Mouse (Mus musculus): Measurements from ENCODE around the gene Cntnap1. TPM values are rescaled to one million over a fixed set of nuclear protein-coding genes. Genes with fewer than 3 reads are reported as not detected.
A peak's percentile ranks its signal among the peaks of the same experiment; 100 is the strongest.
"Not testable (repeated sequence)": the region's sequence is repeated elsewhere in the genome, so short reads cannot be mapped to it uniquely, and the experiment has no call there.

Cntnap1 gene
- 1.1 and 1.2 TPM in 2 replicates for polyA plus RNA-seq (2015; fragmentation: Nextera tagmentation; extraction: Ambion mirVana)

DNA sequence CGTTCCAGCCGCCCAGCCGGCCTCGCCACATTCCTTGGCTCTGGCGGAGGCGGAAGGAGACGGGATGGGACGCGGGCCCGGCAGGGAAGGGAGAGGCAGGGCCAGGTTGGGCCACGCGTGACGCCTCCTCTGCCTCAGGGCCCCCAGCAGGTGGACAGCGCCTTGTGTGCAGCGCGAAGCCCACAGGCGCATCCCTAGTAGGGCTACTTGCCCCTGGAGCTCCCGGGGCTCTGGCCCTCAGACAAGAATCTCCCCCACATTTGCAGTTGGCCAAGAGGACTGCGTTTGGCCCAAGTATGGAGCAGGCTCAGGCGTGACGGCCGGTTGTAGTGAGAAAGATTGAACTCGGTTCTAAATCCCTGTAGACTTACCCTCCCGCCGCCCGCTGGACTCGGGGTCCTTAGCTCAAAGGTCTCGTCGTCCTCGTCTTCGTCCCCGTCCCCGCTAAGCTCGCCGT is at the start of gene Cntnap1:
Gene Cntnap1, plus strand, starts transcription at position 170 of the 457 bp plus-strand sequence.
- WGBS = under 1% methylated on average over 35 of the region's 35 CpGs
- peaks cover 24% of the 10 kb centered on the region for H3K36me3 ChIP-seq (ENCODE audit: control insufficient read depth, insufficient read depth, low read length)
- peak within 1 kb of the TSS; percentile 68 for H3K9ac ChIP-seq (ENCODE audit: low read length)
- H3K4me2 ChIP-seq (ENCODE audit: low read depth, low read length) = peak within 1 kb of the TSS; percentile 97
- ATAC-seq (ENCODE audit: low read depth) = no peak
- peaks cover 57% of the 10 kb centered on the region for H3K4me1 ChIP-seq (replicated peaks; ENCODE audit: control insufficient read depth, insufficient read depth, low read length)
- peak within 1 kb of the TSS; percentile 76 for H3K27ac ChIP-seq (ENCODE audit: low read length)
- peaks cover 13% of the 10 kb centered on the region for H3K27me3 ChIP-seq (ENCODE audit: control insufficient read depth, insufficient read depth, low read depth, low read length)
- H3K4me3 ChIP-seq (ENCODE audit: low read length) = peak within 1 kb of the TSS; percentile 55
- H3K9me3 ChIP-seq (ENCODE audit: control insufficient read depth, low read length) = no peaks in the 10 kb centered on the region

DNA sequence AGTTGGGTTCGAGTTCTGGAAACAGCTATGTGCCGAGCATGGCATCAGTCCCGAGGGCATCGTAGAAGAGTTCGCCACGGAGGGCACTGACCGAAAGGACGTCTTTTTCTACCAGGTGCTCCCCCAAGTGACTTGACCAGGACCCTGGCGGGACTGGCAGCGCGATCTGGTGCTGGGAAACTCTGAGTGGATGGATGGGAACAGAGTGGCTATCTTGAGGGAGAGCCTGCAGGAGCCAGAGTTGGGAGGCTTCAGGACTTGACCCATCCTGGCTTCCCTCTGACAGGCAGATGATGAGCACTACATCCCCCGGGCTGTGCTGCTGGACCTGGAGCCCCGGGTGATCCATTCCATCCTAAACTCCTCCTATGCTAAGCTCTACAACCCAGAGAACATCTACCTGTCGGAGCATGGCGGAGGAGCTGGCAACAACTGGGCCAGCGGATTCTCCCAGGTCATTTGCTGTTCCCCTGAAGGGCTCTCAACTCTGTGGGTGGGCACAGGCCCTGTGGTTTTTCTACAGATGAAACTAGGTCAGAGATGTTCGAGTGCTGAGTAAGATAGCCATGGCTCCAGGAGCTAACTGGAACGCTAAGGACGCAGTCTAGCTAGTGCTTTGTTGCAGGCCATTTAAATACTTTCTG is 49.7 kb upstream of the Cntnap1 start:
- H3K4me2 ChIP-seq (ENCODE audit: low read depth, low read length) = peak overlapping the region; percentile 96
- peak overlapping the region; percentile 79 for H3K27ac ChIP-seq (ENCODE audit: low read length)
- no peak for ATAC-seq (ENCODE audit: low read depth)
- H3K9me3 ChIP-seq (ENCODE audit: control insufficient read depth, low read length) = no peaks in the 10 kb centered on the region
- peak overlapping the region; percentile 90 for H3K4me3 ChIP-seq (ENCODE audit: low read length)
- no peaks in the 10 kb centered on the region for H3K27me3 ChIP-seq (ENCODE audit: control insufficient read depth, insufficient read depth, low read depth, low read length)
- WGBS = 12% methylated on average over 19 of the region's 19 CpGs
- H3K9ac ChIP-seq (ENCODE audit: low read length) = peak overlapping the region; percentile 84
- H3K4me1 ChIP-seq (replicated peaks; ENCODE audit: control insufficient read depth, insufficient read depth, low read length) = peaks cover 19% of the 10 kb centered on the region
- peaks cover 16% of the 10 kb centered on the region for H3K36me3 ChIP-seq (ENCODE audit: control insufficient read depth, insufficient read depth, low read length)

DNA sequence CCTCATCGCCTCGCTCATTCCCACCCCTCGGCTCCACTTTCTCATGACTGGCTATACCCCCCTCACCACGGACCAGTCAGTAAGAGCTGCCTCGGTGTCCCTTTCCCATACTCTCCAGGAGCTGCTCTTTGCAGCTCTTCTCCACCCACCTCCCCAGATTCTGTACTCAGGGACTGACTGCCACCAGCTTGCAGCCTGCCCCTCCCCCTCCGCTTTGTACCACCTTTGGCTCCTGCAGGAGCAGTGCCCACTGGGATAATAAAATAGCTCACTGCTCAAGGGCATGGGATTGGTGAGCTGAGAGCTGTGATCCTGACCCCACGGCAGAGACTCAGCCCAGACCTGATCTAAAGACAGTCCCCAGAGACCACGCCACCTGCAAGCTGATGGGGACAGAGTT is 45.8 kb upstream of the Cntnap1 start:
- WGBS = 96% methylated on average over 8 of the region's 8 CpGs
- not testable (repeated sequence) for H3K9ac ChIP-seq (ENCODE audit: low read length); H3K4me2 ChIP-seq (ENCODE audit: low read depth, low read length); H3K4me3 ChIP-seq (ENCODE audit: low read length); H3K4me1 ChIP-seq (replicated peaks; ENCODE audit: control insufficient read depth, insufficient read depth, low read length); H3K9me3 ChIP-seq (ENCODE audit: control insufficient read depth, low read length); H3K27ac ChIP-seq (ENCODE audit: low read length); ATAC-seq (ENCODE audit: low read depth); H3K27me3 ChIP-seq (ENCODE audit: control insufficient read depth, insufficient read depth, low read depth, low read length)
- H3K36me3 ChIP-seq (ENCODE audit: control insufficient read depth, insufficient read depth, low read length) = peaks cover 24% of the 10 kb centered on the region

DNA sequence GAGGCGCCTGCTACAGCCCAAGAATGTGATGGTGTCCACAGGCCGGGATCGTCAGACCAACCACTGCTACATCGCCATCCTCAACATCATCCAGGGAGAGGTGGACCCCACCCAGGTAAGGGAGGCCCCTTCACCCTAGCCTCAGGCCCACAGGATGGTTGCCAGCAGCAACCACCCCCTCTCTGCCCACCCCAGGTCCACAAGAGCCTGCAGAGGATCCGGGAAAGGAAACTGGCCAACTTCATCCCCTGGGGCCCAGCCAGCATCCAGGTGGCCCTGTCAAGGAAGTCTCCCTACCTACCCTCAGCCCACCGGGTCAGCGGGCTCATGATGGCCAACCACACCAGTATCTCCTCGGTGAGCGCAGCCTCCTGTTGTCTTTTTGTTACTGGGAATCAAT is 45.3 kb upstream of the Cntnap1 start:
- H3K4me2 ChIP-seq (ENCODE audit: low read depth, low read length); H3K4me1 ChIP-seq (replicated peaks; ENCODE audit: control insufficient read depth, insufficient read depth, low read length); H3K27me3 ChIP-seq (ENCODE audit: control insufficient read depth, insufficient read depth, low read depth, low read length); H3K9ac ChIP-seq (ENCODE audit: low read length); H3K4me3 ChIP-seq (ENCODE audit: low read length); H3K27ac ChIP-seq (ENCODE audit: low read length); ATAC-seq (ENCODE audit: low read depth); H3K9me3 ChIP-seq (ENCODE audit: control insufficient read depth, low read length): not testable (repeated sequence)
- peaks cover 24% of the 10 kb centered on the region for H3K36me3 ChIP-seq (ENCODE audit: control insufficient read depth, insufficient read depth, low read length)
- 91% methylated on average over 7 of the region's 9 CpGs for WGBS

DNA sequence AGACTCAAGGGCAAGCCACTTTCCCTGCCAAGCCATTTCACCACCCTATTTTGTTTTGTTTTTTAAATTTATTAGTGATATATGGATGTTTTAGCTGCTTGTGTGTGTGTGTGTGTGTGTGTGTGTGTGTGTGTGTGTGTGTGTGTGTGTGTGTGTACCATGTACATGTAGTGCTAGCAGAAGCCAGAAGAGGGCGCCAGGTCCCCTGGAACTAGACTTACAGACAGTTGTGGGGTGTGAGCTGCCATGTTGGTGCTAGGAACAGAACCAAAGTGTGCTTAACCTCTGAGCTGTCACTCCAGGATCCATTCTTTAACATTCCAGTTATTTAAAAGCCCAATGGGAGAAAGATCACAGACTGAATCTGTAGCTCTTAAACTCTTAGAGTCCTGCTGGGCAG is 43.2 kb upstream of the Cntnap1 start:
- H3K36me3 ChIP-seq (ENCODE audit: control insufficient read depth, insufficient read depth, low read length) = peaks cover 24% of the 10 kb centered on the region
- H3K4me3 ChIP-seq (ENCODE audit: low read length) = no peak overlapping the region
- no peak overlapping the region for H3K4me2 ChIP-seq (ENCODE audit: low read depth, low read length)
- H3K9me3 ChIP-seq (ENCODE audit: control insufficient read depth, low read length) = peaks cover 6% of the 10 kb centered on the region
- no peak for ATAC-seq (ENCODE audit: low read depth)
- H3K9ac ChIP-seq (ENCODE audit: low read length) = no peak overlapping the region
- H3K27me3 ChIP-seq (ENCODE audit: control insufficient read depth, insufficient read depth, low read depth, low read length) = no peaks in the 10 kb centered on the region
- no peak overlapping the region for H3K27ac ChIP-seq (ENCODE audit: low read length)
- 93% methylated on average over 1 of the region's 1 CpGs for WGBS
- H3K4me1 ChIP-seq (replicated peaks; ENCODE audit: control insufficient read depth, insufficient read depth, low read length) = 0 out of 2 replicates have a peak, but pooled peaks cover 4% of the 10 kb centered on the region

DNA sequence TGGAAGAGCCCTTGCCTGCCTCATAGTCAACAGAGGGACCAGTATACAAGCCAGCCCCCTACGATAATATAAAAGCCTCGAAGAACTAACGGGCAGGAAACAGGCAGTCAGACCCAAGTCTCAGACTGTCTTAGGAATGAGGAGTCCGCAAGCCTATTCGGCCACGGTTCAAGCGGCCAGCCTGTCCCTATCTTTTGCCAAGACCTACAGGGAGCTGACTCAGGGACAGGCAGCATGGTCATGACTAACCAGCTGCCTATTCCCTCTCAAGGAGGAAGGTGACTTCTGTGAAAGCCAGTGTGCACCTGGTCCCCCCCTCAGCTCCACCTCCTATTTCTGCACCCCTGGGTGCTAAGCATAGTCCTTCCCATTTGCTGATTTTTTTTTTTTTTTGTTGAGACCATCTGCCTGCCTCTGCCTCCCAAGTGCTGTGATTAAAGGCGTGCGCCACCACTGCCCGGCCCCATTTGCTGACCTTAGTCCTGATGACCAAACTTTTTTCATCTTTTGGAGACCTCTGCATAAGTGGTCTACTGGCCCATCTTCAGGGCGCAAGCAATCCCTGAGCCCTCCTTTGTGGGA is 41.2 kb upstream of the Cntnap1 start:
- H3K27me3 ChIP-seq (ENCODE audit: control insufficient read depth, insufficient read depth, low read depth, low read length) = no peaks in the 10 kb centered on the region
- peaks cover 6% of the 10 kb centered on the region for H3K9me3 ChIP-seq (ENCODE audit: control insufficient read depth, low read length)
- 71% methylated on average over 11 of the region's 11 CpGs for WGBS
- peaks cover 16% of the 10 kb centered on the region for H3K36me3 ChIP-seq (ENCODE audit: control insufficient read depth, insufficient read depth, low read length)
- ATAC-seq (ENCODE audit: low read depth) = no peak
- H3K4me2 ChIP-seq (ENCODE audit: low read depth, low read length) = no peak overlapping the region
- H3K4me3 ChIP-seq (ENCODE audit: low read length) = no peak overlapping the region
- 0 out of 2 replicates have a peak, but pooled peaks cover 4% of the 10 kb centered on the region for H3K4me1 ChIP-seq (replicated peaks; ENCODE audit: control insufficient read depth, insufficient read depth, low read length)
- H3K27ac ChIP-seq (ENCODE audit: low read length) = no peak overlapping the region
- H3K9ac ChIP-seq (ENCODE audit: low read length) = no peak overlapping the region

DNA sequence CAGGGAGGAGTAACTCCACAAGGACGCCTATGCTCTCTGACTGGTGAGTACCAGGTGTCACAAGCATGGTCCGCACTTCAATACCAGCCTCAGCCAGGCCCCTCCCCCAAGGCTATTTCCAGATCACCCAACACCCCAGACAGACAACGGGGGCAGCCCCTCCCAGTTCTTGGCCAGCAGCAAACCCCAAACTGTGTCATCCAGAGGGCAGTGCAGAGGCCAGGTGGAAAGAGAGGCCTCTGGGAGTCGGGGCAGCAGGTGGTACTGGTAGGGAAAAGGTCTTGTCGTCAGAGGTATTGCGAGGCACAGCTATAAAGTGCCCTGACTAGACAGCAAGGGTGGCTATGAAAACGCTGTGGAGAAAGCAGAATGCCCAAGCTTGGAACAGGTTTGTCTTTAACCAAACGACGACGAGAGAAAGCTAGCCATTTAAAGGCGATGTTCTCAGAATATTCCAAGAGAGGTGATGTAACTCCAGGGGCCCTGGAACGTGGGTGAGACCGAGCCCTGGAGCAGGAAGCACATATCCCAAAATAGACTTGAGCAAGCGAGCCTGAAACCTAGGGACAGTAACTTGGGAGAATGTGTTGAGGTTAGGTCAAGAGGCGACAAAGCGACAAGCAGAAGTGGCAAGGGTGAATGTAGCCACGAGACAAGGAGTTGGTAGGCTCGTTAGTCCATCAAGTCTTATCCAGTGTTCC is 40.1 kb upstream of the Cntnap1 start:
- Histone ChIP-seq H3K9ac (ENCODE audit: low read length) (peak overlapping the region; percentile 13; the same call in 1 of the 2 replicates), H3K27ac (ENCODE audit: low read length) (no peak overlapping the region), H3K4me2 (ENCODE audit: low read depth, low read length) (no peak overlapping the region), H3K4me3 (ENCODE audit: low read length) (no peak overlapping the region), H3K4me1 (replicated peaks; ENCODE audit: control insufficient read depth, insufficient read depth, low read length) (0 out of 2 replicates have a peak, but pooled peaks cover 4% of the 10 kb centered on the region), H3K9me3 (ENCODE audit: control insufficient read depth, low read length) (peaks cover 6% of the 10 kb centered on the region), H3K27me3 (ENCODE audit: control insufficient read depth, insufficient read depth, low read depth, low read length) (no peaks in the 10 kb centered on the region), H3K36me3 (ENCODE audit: control insufficient read depth, insufficient read depth, low read length) (peaks cover 16% of the 10 kb centered on the region)
- 0 out of 2 replicates have a peak, but pooled peaks have one; percentile 15 for ATAC-seq (ENCODE audit: low read depth)
- WGBS = 35% methylated on average over 18 of the region's 18 CpGs

DNA sequence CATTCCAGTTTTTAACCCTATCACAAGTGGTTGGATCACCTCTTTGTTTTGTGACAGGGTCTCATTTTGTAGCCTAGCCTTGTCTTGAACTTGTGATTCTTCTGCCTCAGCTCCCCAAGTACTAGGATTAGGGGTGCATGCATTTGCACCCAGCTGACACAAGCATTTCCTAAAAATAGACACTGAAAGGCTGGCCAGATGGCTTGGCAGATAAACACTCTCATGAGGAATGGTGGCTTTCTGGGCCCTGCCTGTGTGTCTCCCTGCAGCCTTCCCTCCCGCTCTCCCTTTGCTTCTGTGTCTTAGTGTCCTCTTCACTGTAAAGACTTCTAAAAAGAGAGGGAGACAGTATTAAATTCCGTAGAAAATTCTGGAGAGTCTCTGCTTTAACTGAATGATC is 39.1 kb upstream of the Cntnap1 start:
- no peaks in the 10 kb centered on the region for H3K27me3 ChIP-seq (ENCODE audit: control insufficient read depth, insufficient read depth, low read depth, low read length)
- no peak overlapping the region for H3K4me2 ChIP-seq (ENCODE audit: low read depth, low read length)
- peaks cover 8% of the 10 kb centered on the region for H3K36me3 ChIP-seq (ENCODE audit: control insufficient read depth, insufficient read depth, low read length)
- WGBS = 90% methylated on average over 2 of the region's 2 CpGs
- H3K4me1 ChIP-seq (replicated peaks; ENCODE audit: control insufficient read depth, insufficient read depth, low read length) = 0 out of 2 replicates have a peak, but pooled peaks cover 4% of the 10 kb centered on the region
- H3K4me3 ChIP-seq (ENCODE audit: low read length) = no peak overlapping the region
- no peak for ATAC-seq (ENCODE audit: low read depth)
- peaks cover 6% of the 10 kb centered on the region for H3K9me3 ChIP-seq (ENCODE audit: control insufficient read depth, low read length)
- H3K9ac ChIP-seq (ENCODE audit: low read length) = no peak overlapping the region
- no peak overlapping the region for H3K27ac ChIP-seq (ENCODE audit: low read length)

DNA sequence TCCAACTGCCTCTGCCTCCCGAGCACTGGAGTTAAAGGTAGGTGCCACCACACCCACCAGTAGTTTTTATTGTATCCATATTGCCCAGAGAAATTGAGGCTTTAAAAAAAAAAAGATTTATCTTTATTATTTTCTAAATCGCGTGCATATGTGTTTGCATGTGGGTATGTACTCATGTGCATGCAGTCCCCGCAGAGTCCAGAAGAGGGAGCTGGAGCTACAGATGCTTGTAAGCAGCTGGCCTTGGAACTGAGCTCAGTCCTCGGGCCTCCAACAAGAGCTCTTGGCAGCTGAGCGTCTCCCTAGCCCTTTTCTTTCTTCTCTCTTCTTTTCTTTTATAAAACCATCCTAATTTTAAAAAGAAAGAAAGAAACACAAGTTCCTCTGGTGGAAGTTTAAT is 38.6 kb upstream of the Cntnap1 start:
- WGBS = 84% methylated on average over 6 of the region's 6 CpGs
- Histone ChIP-seq H3K9me3 (ENCODE audit: control insufficient read depth, low read length) (peaks cover 6% of the 10 kb centered on the region), H3K4me2 (ENCODE audit: low read depth, low read length) (no peak overlapping the region), H3K4me1 (replicated peaks; ENCODE audit: control insufficient read depth, insufficient read depth, low read length) (0 out of 2 replicates have a peak, but pooled peaks cover 4% of the 10 kb centered on the region), H3K9ac (ENCODE audit: low read length) (no peak overlapping the region), H3K27me3 (ENCODE audit: control insufficient read depth, insufficient read depth, low read depth, low read length) (no peaks in the 10 kb centered on the region), H3K27ac (ENCODE audit: low read length) (no peak overlapping the region), H3K4me3 (ENCODE audit: low read length) (no peak overlapping the region), H3K36me3 (ENCODE audit: control insufficient read depth, insufficient read depth, low read length) (peaks cover 3% of the 10 kb centered on the region)
- ATAC-seq (ENCODE audit: low read depth) = no peak

Data from lung, embryonic 16.5 days (tissue).